Mouse (Mus musculus) CD4-positive helper T cell, adult 2 months (primary cell): ENCODE measurements around the gene Casp14.
"Not testable (repeated sequence)": the region's sequence is repeated elsewhere in the genome, so short reads cannot be mapped to it uniquely, and the experiment has no call there.

Experiments used
- DNase-seq: peaks from one replicate; pipeline ENCODE4 v3.0.0-alpha.2; 2012; ENCODE audit warnings: low read depth, missing footprints, low spot score

The Casp14 gene

GRCm38 (mm10) chr10:78670121-78670520 lies 48.0 kb downstream of the Casp14 start:
- DNase-seq = not testable (repeated sequence)

GRCm38 (mm10) chr10:78666696-78667095 lies 51.4 kb downstream of the Casp14 start:
- DNase-seq = not testable (repeated sequence)

DNA sequence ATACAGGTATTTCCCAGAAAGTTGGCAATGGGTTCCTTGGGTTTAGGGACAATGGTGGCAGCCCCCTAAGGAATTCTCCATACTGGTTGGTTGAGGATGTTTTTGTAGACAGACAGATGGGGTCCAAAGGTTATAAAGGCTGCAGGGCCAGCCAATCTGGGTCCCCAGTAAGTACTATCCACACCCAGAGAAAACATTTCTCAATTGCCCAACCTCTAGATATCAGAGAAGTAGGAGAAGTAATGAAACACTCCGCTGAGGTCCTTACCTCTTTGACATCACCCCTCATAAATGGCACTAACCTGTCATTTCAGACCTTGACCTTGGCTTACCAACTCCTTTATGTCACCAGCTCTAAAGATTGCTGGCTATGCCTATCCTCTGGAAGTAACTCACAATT lies 53.5 kb downstream of the Casp14 start:
- DNase-seq = no peak
